Mouse (Mus musculus) forebrain, embryonic 16.5 days (tissue): ENCODE results near the gene Morn5. TPM values are rescaled to one million over a fixed set of nuclear protein-coding genes. Genes with fewer than 3 reads are reported as not detected.

Experiments
- ATAC-seq: fragments of 200-750 bp; cut with Nextera tagmentation; 2 replicates; pipeline ENCODE4 v1.8.0; 2017; ENCODE audit warnings: mild to moderate bottlenecking, moderate library complexity
- H3K27ac ChIP-seq: fragments of 300-500 bp; sonication (generic); 2 replicates; pipeline ENCODE4 v1.5.1; 2014; ENCODE audit warnings: low read length, control low read depth
- H3K27me3 ChIP-seq: fragments of 300-500 bp; sonication (generic); replicated peaks from 2 replicates; pipeline ENCODE4 v1.6.1; 2014; ENCODE audit warnings: low read length; ENCODE audit not compliant: control insufficient read depth, insufficient read depth
- H3K36me3 ChIP-seq: fragments of 300-500 bp; sonication (generic); 2 replicates; pipeline ENCODE4 v1.6.1; 2014; ENCODE audit not compliant: control insufficient read depth, insufficient read depth
- H3K4me1 ChIP-seq: fragments of 300-500 bp; sonication (generic); replicated peaks from 2 replicates; pipeline ENCODE4 v1.6.1; 2014; ENCODE audit warnings: low read length; ENCODE audit not compliant: control insufficient read depth, insufficient read depth
- H3K4me2 ChIP-seq: fragments of 300-500 bp; sonication (generic); 2 replicates; pipeline ENCODE4 v1.6.1; 2014; ENCODE audit warnings: mild to moderate bottlenecking, low read length, control low read depth
- H3K4me3 ChIP-seq: fragments of 300-500 bp; sonication (generic); replicated peaks from 2 replicates; pipeline ENCODE4 v1.5.1; 2014; ENCODE audit warnings: mild to moderate bottlenecking, low read length, control low read depth
- H3K9ac ChIP-seq: fragments of 300-500 bp; sonication (generic); replicated peaks from 2 replicates; pipeline ENCODE4 v1.6.1; 2014; ENCODE audit warnings: low read depth, low read length, control low read depth
- H3K9me3 ChIP-seq: fragments of 300-500 bp; sonication (generic); 2 replicates; pipeline ENCODE4 v1.6.1; 2016; ENCODE audit warnings: low read length; ENCODE audit not compliant: control insufficient read depth
- WGBS: fragments of 180-500 bp; shearing (Covaris S2); extraction: QIAGEN DNeasy Blood & Tissue Kit; methylation state at CpG from one replicate; pipeline ENCODE4 v1.1.7; 2014; 5-methylcytosine and 5-hydroxymethylcytosine counted together
- polyA plus RNA-seq: library from polyadenylated mRNA; unstranded; fragments of >200 nt; fragmentation: Nextera tagmentation; extraction: Ambion mirVana; gene quantifications from 2 replicates; pipeline ENCODE4 v1.2.1, GENCODE M21; 2015

The Morn5 gene
- polyA plus RNA-seq, 1 experiment from 2014 or later = 2.2 TPM

GRCm38 (mm10) chr2:36082802-36083580, 33.7 kb downstream of the Morn5 start:
- no peaks in the 10 kb centered on the region for H3K36me3 ChIP-seq
- WGBS = 70% methylated on average over 9 of the region's 9 CpGs
- no peaks in the 10 kb centered on the region for H3K9me3 ChIP-seq
- H3K27me3 ChIP-seq = 0 out of 2 replicates have a peak, but pooled peaks cover 4% of the 10 kb centered on the region
- H3K27ac ChIP-seq = no peak overlapping the region
- 0 out of 2 replicates have a peak, but pooled peaks cover 2% of the 10 kb centered on the region for H3K4me1 ChIP-seq
- ATAC-seq = 0 out of 2 replicates have a peak, but pooled peaks have one; percentile 24
- no peak overlapping the region for H3K9ac ChIP-seq
- no peak overlapping the region for H3K4me2 ChIP-seq
- H3K4me3 ChIP-seq = no peak overlapping the region

GRCm38 (mm10) chr2:36085041-36085440, 35.8 kb downstream of the Morn5 start:
- Histone ChIP-seq H3K36me3 (no peaks in the 10 kb centered on the region), H3K9me3 (no peaks in the 10 kb centered on the region), H3K4me1 (peaks cover 6% of the 10 kb centered on the region; the same call in 1 of the 2 replicates), H3K9ac (no peak overlapping the region), H3K27ac (no peak overlapping the region), H3K4me2 (no peak overlapping the region), H3K27me3 (peaks cover 13% of the 10 kb centered on the region), H3K4me3 (no peak overlapping the region)
- 88% methylated on average over 1 of the region's 1 CpGs for WGBS
- no peak for ATAC-seq

- Histone ChIP-seq H3K9ac (no peak overlapping the region), H3K36me3 (no peaks in the 10 kb centered on the region), H3K4me1 (peaks cover 18% of the 10 kb centered on the region), H3K27ac (0 out of 2 replicates have a peak overlapping the region, but pooled peaks have one; percentile 48), H3K4me2 (peak overlapping the region; percentile 18; the same call in 1 of the 2 replicates), H3K9me3 (no peaks in the 10 kb centered on the region), H3K27me3 (peaks cover 50% of the 10 kb centered on the region), H3K4me3 (peak overlapping the region; percentile 12; the same call in 1 of the 2 replicates)
- ATAC-seq = no peak
- WGBS = 12% methylated on average over 3 of the region's 3 CpGs
These were observed 39.9 kb downstream of the Morn5 start for GRCm38 (mm10) chr2:36089190-36089589.

- peak; percentile 74 for ATAC-seq
- Histone ChIP-seq H3K4me2 (peak overlapping the region; percentile 59), H3K27me3 (peaks cover 66% of the 10 kb centered on the region), H3K9ac (peak overlapping the region; percentile 19; the same call in 1 of the 2 replicates), H3K4me3 (peak overlapping the region; percentile 38), H3K36me3 (no peaks in the 10 kb centered on the region), H3K9me3 (no peaks in the 10 kb centered on the region), H3K27ac (peak overlapping the region; percentile 34; the same call in 1 of the 2 replicates), H3K4me1 (peaks cover 18% of the 10 kb centered on the region)
- WGBS = 1% methylated on average over 70 of the region's 70 CpGs
These were observed 41.8 kb downstream of the Morn5 start for GRCm38 (mm10) chr2:36090853-36091741.

GRCm38 (mm10) chr2:36092748-36093147, 43.5 kb downstream of the Morn5 start:
- Histone ChIP-seq H3K36me3 (no peaks in the 10 kb centered on the region), H3K9me3 (no peaks in the 10 kb centered on the region), H3K9ac (no peak overlapping the region), H3K4me3 (no peak overlapping the region), H3K4me1 (peaks cover 18% of the 10 kb centered on the region), H3K27ac (no peak overlapping the region), H3K4me2 (no peak overlapping the region), H3K27me3 (peaks cover 77% of the 10 kb centered on the region)
- ATAC-seq = no peak
- 5% methylated on average over 4 of the region's 4 CpGs for WGBS

- Histone ChIP-seq H3K4me1 (peaks cover 18% of the 10 kb centered on the region), H3K9ac (no peak overlapping the region), H3K4me3 (no peak overlapping the region), H3K4me2 (no peak overlapping the region), H3K27ac (no peak overlapping the region; the same call in 1 of the 2 replicates), H3K9me3 (no peaks in the 10 kb centered on the region), H3K36me3 (no peaks in the 10 kb centered on the region), H3K27me3 (peaks cover 83% of the 10 kb centered on the region)
- ATAC-seq = no peak
- 13% methylated on average over 7 of the region's 7 CpGs for WGBS
These were observed 44.0 kb downstream of the Morn5 start for GRCm38 (mm10) chr2:36093301-36093700.

- Histone ChIP-seq H3K27me3 (peaks cover 89% of the 10 kb centered on the region), H3K4me1 (peaks cover 18% of the 10 kb centered on the region), H3K4me2 (peak overlapping the region; percentile 27), H3K27ac (no peak overlapping the region; the same call in 1 of the 2 replicates), H3K9me3 (no peaks in the 10 kb centered on the region), H3K36me3 (no peaks in the 10 kb centered on the region), H3K4me3 (peak overlapping the region; percentile 18), H3K9ac (0 out of 2 replicates have a peak overlapping the region, but pooled peaks have one; percentile 3)
- no peak for ATAC-seq
- WGBS = 6% methylated on average over 31 of the region's 31 CpGs
These were observed 44.7 kb downstream of the Morn5 start for GRCm38 (mm10) chr2:36093914-36094475.

- H3K36me3 ChIP-seq = no peaks in the 10 kb centered on the region
- peak overlapping the region; percentile 22 for H3K4me3 ChIP-seq
- peak overlapping the region; percentile 57 for H3K4me2 ChIP-seq
- no peak overlapping the region for H3K27ac ChIP-seq
- H3K4me1 ChIP-seq = peaks cover 6% of the 10 kb centered on the region; the same call in 1 of the 2 replicates
- ATAC-seq = no peak
- WGBS = 2% methylated on average over 18 of the region's 18 CpGs
- H3K27me3 ChIP-seq = peaks cover 88% of the 10 kb centered on the region
- no peaks in the 10 kb centered on the region for H3K9me3 ChIP-seq
- H3K9ac ChIP-seq = peak overlapping the region; percentile 5; the same call in 1 of the 2 replicates
These were observed 48.0 kb downstream of the Morn5 start for GRCm38 (mm10) chr2:36097129-36097815.
